Mouse (Mus musculus) heart, embryonic 13.5 days (tissue): ENCODE measurements around the gene Crip1. TPM values are rescaled to one million over a fixed set of nuclear protein-coding genes. Genes with fewer than 3 reads are reported as not detected.
A peak's percentile ranks its signal among the peaks of the same experiment; 100 is the strongest.

Experiments
- ATAC-seq: fragments of 200-750 bp; cut with Nextera tagmentation; 2 replicates; pipeline ENCODE4 v1.8.0; 2017; ENCODE audit warnings: moderate TSS enrichment; ENCODE audit not compliant: insufficient number of reproducible peaks, low FRiP score, low TSS enrichment; ENCODE audit errors: extremely low read depth
- H3K27ac ChIP-seq: fragments of 300-500 bp; sonication (generic); replicated peaks from 2 replicates; pipeline ENCODE4 v1.5.1; 2015; ENCODE audit warnings: moderate library complexity, mild to moderate bottlenecking, inconsistent platforms
- H3K27me3 ChIP-seq: fragments of 300-500 bp; sonication (generic); replicated peaks from 2 replicates; pipeline ENCODE4 v1.6.1; 2015; ENCODE audit warnings: mild to moderate bottlenecking, inconsistent platforms
- H3K36me3 ChIP-seq: fragments of 300-500 bp; sonication (generic); 2 replicates; pipeline ENCODE4 v1.6.1; 2015; ENCODE audit warnings: mild to moderate bottlenecking, inconsistent platforms
- H3K4me1 ChIP-seq: fragments of 300-500 bp; sonication (generic); 2 replicates; pipeline ENCODE4 v1.6.1; 2015; ENCODE audit warnings: inconsistent platforms
- H3K4me2 ChIP-seq: fragments of 300-500 bp; sonication (generic); 2 replicates; pipeline ENCODE4 v1.6.1; 2015; ENCODE audit warnings: inconsistent platforms, mild to moderate bottlenecking, moderate library complexity
- H3K4me3 ChIP-seq: fragments of 300-500 bp; sonication (generic); 2 replicates; pipeline ENCODE4 v1.5.1; 2015; ENCODE audit warnings: moderate library complexity, mild to moderate bottlenecking, inconsistent platforms
- H3K9ac ChIP-seq: fragments of 300-500 bp; sonication (generic); 2 replicates; pipeline ENCODE4 v1.6.1; 2015; ENCODE audit warnings: inconsistent platforms, mild to moderate bottlenecking, moderate library complexity
- H3K9me3 ChIP-seq: fragments of 300-500 bp; sonication (generic); 2 replicates; pipeline ENCODE4 v1.6.1; 2016; ENCODE audit warnings: inconsistent platforms
- WGBS: fragments of 180-500 bp; shearing (Covaris S2); methylation state at CpG from one replicate; pipeline ENCODE4 v1.1.7; 2015; ENCODE audit warnings: mixed read lengths; 5-methylcytosine and 5-hydroxymethylcytosine counted together
- polyA plus RNA-seq: library from polyadenylated mRNA; unstranded; fragments of >200 nt; fragmentation: Nextera tagmentation; extraction: Ambion mirVana; gene quantifications from 2 replicates; pipeline ENCODE4 v1.2.1, GENCODE M21; 2015

Gene Crip1
- 408 and 464 TPM in 2 replicates for polyA plus RNA-seq

GRCm38 (mm10) chr12:113146112-113147057 lies at the start of gene Crip1:
Gene Crip1 (plus strand): TSS chr12:113146316.
- H3K4me1 ChIP-seq, result peaks cover 94% of the 10 kb centered on the region
- H3K4me2 ChIP-seq, result peak within 1 kb of the TSS; percentile 51
- no peak for ATAC-seq
- H3K27ac ChIP-seq, result peak within 1 kb of the TSS; percentile 74
- H3K36me3 ChIP-seq, result peaks cover 34% of the 10 kb centered on the region
- peak within 1 kb of the TSS; percentile 95 for H3K9ac ChIP-seq
- H3K4me3 ChIP-seq, result peak within 1 kb of the TSS; percentile 30
- 9% methylated on average over 45 of the region's 45 CpGs for WGBS
- H3K27me3 ChIP-seq, result no peaks in the 10 kb centered on the region
- H3K9me3 ChIP-seq, result no peaks in the 10 kb centered on the region

- Histone ChIP-seq H3K36me3 (no peaks in the 10 kb centered on the region), H3K27ac (no peak overlapping the region), H3K4me3 (peak overlapping the region; percentile 97), H3K9me3 (0 out of 2 replicates have a peak, but pooled peaks cover 3% of the 10 kb centered on the region), H3K4me1 (peaks cover 39% of the 10 kb centered on the region), H3K9ac (peak overlapping the region; percentile 100), H3K27me3 (peaks cover 7% of the 10 kb centered on the region; the same call in 1 of the 2 replicates), H3K4me2 (peak overlapping the region; percentile 92)
- no peak for ATAC-seq
- WGBS, result 82% methylated on average over 5 of the region's 5 CpGs
Observed at GRCm38 (mm10) chr12:113097040-113097439, 49.1 kb upstream of the Crip1 start.

- Histone ChIP-seq H3K4me1 (peaks cover 47% of the 10 kb centered on the region), H3K27ac (peak within 1 kb of the TSS; percentile 86), H3K27me3 (peaks cover 7% of the 10 kb centered on the region; the same call in 1 of the 2 replicates), H3K4me3 (peak within 1 kb of the TSS; percentile 97), H3K9ac (peak within 1 kb of the TSS; percentile 100), H3K36me3 (no peaks in the 10 kb centered on the region), H3K4me2 (peak within 1 kb of the TSS; percentile 92), H3K9me3 (no peaks in the 10 kb centered on the region)
- peak; percentile 44 for ATAC-seq
- WGBS, result 5% methylated on average over 13 of the region's 53 CpGs
Observed at GRCm38 (mm10) chr12:113097749-113098281, 48.3 kb upstream of the Crip1 start, which contains the start of gene Mta1. Gene Mta1 (plus strand): TSS chr12:113098278.

- under 1% methylated on average over 41 of the region's 60 CpGs for WGBS
- Histone ChIP-seq H3K4me2 (peak overlapping the region; percentile 92), H3K27ac (peak overlapping the region; percentile 86), H3K9me3 (no peaks in the 10 kb centered on the region), H3K9ac (peak overlapping the region; percentile 100), H3K4me1 (peaks cover 55% of the 10 kb centered on the region), H3K27me3 (peaks cover 7% of the 10 kb centered on the region; the same call in 1 of the 2 replicates), H3K4me3 (peak overlapping the region; percentile 97), H3K36me3 (no peaks in the 10 kb centered on the region)
- no peak for ATAC-seq
Observed at GRCm38 (mm10) chr12:113098530-113099151, 47.5 kb upstream of the Crip1 start.

DNA sequence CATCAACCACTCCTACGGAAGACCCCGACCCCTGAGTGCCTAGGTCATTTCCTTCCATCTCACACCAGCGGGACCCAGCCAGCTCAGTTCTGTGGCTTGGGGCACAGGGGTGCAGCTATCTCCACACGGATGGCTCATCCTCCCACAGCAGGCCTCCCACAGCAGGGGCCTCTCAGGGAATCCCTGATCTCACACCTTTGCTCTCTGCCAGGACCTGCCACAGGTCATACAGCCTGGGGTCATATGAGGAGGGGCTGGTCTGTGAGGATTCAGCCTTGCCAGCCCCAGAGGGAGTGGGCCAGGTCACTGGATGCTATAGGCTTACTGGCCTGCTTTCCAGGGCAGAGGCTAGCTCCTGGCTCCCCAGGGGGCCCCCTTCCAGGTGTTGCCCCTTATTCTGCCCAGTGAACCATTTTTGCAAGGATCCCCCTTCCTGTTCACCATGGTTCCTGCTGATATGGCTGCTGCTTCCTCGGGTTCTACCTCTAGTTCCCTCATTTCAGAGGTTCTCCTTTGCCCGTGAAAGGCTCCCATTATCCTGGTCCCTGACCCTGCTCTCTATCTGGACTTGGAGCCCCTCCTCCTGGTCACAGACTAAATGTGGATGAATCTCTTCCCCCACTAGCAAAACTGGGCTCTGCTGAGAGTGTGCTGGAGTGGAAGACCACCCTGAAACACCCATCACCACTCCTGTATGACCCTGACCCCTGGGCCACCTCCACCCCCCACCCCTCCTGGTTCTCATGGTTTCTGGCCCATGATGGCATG lies 46.5 kb upstream of the Crip1 start:
- 31% methylated on average over 6 of the region's 6 CpGs for WGBS
- H3K27ac ChIP-seq, result peak overlapping the region; percentile 86
- ATAC-seq, result no peak
- H3K27me3 ChIP-seq, result peaks cover 7% of the 10 kb centered on the region; the same call in 1 of the 2 replicates
- H3K4me1 ChIP-seq, result peaks cover 65% of the 10 kb centered on the region
- H3K4me2 ChIP-seq, result peak overlapping the region; percentile 92
- peaks cover 4% of the 10 kb centered on the region for H3K36me3 ChIP-seq
- H3K9ac ChIP-seq, result peak overlapping the region; percentile 100
- H3K9me3 ChIP-seq, result no peaks in the 10 kb centered on the region
- H3K4me3 ChIP-seq, result peak overlapping the region; percentile 97

GRCm38 (mm10) chr12:113100448-113101076 lies 45.6 kb upstream of the Crip1 start:
- peaks cover 66% of the 10 kb centered on the region for H3K4me1 ChIP-seq
- 68% methylated on average over 5 of the region's 5 CpGs for WGBS
- H3K9ac ChIP-seq, result peak overlapping the region; percentile 100
- H3K4me2 ChIP-seq, result peak overlapping the region; percentile 92; the same call in 1 of the 2 replicates
- peak overlapping the region; percentile 13; the same call in 1 of the 2 replicates for H3K27ac ChIP-seq
- no peak for ATAC-seq
- H3K27me3 ChIP-seq, result peaks cover 7% of the 10 kb centered on the region; the same call in 1 of the 2 replicates
- no peaks in the 10 kb centered on the region for H3K9me3 ChIP-seq
- H3K36me3 ChIP-seq, result peaks cover 9% of the 10 kb centered on the region
- no peak overlapping the region for H3K4me3 ChIP-seq

DNA sequence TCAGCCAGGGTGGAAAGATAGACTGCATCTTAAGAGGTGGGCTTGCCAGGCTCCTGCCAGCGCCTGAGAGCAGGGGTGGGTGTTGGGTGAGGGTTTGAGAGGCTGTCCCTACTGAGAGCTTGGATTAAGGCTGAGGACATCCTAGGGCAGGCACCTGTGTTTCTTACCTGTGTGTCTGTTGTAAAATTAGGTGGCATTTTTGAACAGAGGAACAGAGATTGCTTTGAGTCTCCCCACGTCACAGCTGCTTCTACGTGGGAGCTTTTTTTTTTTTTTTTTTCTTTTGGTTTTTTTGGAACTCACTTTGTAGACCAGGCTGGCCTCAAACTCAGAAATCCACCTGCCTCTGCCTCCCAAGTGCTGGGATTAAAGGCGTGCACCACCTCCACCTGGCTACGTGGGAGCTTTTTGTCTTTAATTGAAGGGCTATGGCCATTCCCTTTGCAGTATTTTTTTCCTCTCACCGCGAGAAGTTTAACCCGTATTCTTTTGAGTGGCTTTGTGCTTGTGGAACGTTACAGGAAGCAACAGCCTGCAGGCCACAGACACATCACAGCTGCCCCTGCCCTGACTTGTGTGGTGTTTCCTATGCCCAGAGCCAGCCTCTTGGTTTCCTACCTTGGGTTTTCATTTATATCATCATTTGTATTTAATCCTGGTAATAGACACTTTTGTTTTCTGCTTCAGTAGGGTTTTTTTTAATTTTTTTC lies 44.7 kb upstream of the Crip1 start:
- Histone ChIP-seq H3K4me1 (peaks cover 70% of the 10 kb centered on the region), H3K36me3 (peaks cover 13% of the 10 kb centered on the region), H3K9me3 (no peaks in the 10 kb centered on the region), H3K4me3 (no peak overlapping the region), H3K4me2 (no peak overlapping the region), H3K9ac (peak overlapping the region; percentile 100; the same call in 1 of the 2 replicates), H3K27me3 (0 out of 2 replicates have a peak, but pooled peaks cover 1% of the 10 kb centered on the region), H3K27ac (peak overlapping the region; percentile 13; the same call in 1 of the 2 replicates)
- 77% methylated on average over 9 of the region's 9 CpGs for WGBS
- no peak for ATAC-seq

DNA sequence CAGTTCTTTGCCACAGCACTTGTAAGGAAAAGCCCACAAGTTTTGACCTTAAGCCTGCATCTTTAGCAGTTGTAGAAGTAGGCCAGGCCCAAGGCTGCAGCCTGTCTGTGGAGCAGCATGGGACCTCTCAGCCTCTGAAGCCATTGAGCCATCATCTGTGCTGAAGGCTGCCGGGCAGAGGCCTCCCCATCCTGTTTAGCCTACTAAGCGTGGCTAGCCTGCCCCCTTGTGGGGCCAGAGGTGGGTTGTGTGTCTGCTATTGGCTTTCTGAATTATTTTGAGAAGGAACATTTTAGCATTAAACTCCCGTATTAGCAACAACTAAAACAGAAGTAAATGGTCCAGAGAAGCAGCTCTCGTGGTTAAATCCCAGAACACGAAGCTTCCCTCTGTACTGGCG lies 43.7 kb upstream of the Crip1 start:
- Histone ChIP-seq H3K4me3 (no peak overlapping the region), H3K27ac (no peak overlapping the region), H3K9ac (peak overlapping the region; percentile 21; the same call in 1 of the 2 replicates), H3K27me3 (no peaks in the 10 kb centered on the region), H3K9me3 (no peaks in the 10 kb centered on the region), H3K4me2 (no peak overlapping the region), H3K4me1 (peaks cover 76% of the 10 kb centered on the region), H3K36me3 (peaks cover 17% of the 10 kb centered on the region)
- WGBS, result 58% methylated on average over 6 of the region's 6 CpGs
- no peak for ATAC-seq

DNA sequence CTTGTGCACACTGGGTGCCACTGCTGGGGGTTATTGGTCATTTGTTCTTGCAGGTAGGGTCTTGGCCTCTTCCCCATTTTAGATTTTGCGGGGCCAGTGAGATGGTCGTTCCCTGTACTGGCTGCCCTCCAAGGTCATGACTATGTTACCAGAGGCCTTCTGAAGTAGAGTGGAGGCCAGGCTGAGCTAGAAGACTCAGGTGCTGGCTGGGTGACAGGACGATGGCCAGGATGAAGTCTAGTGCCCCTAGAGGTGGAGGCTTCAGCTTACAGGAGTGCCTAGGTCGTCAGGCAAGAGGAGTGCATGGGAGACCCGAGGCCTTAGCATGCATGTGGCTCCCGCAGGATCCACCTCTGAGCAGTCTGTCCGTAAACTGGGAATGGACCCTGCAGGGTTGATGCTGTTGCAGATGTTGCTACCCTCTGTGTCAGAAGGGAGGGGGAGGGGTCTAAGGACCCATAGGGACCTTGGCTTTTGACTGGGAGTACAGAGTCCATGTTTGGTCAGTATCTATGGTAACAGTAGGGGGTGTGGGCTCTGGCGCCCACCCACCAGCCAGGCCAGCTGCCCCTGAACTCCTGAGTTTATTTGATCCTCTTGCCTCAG lies 42.2 kb upstream of the Crip1 start:
- no peak overlapping the region for H3K4me3 ChIP-seq
- WGBS, result 79% methylated on average over 8 of the region's 8 CpGs
- H3K4me2 ChIP-seq, result no peak overlapping the region
- ATAC-seq, result no peak
- H3K4me1 ChIP-seq, result peaks cover 86% of the 10 kb centered on the region
- no peak overlapping the region for H3K9ac ChIP-seq
- no peaks in the 10 kb centered on the region for H3K9me3 ChIP-seq
- H3K27ac ChIP-seq, result no peak overlapping the region
- peaks cover 17% of the 10 kb centered on the region for H3K36me3 ChIP-seq
- no peaks in the 10 kb centered on the region for H3K27me3 ChIP-seq
